Mouse (Mus musculus) C2C12 (cell line): ENCODE results near the gene Bid. TPM values are rescaled to one million over a fixed set of nuclear protein-coding genes. Genes with fewer than 3 reads are reported as not detected.

Source experiments
- H3K27me3 ChIP-seq: one replicate; pipeline ENCODE4 v1.6.1; 2011; ENCODE audit not compliant: control insufficient read depth, insufficient read depth, insufficient read length
- H3K36me3 ChIP-seq: one replicate; pipeline ENCODE4 v1.6.1; 2011; ENCODE audit not compliant: control insufficient read depth, insufficient read depth
- H3K4me3 ChIP-seq: one replicate; pipeline ENCODE4 v1.5.1; 2011; ENCODE audit warnings: mild to moderate bottlenecking, control low read depth; ENCODE audit not compliant: poor library complexity, insufficient read depth, severe bottlenecking
- H3K79me2 ChIP-seq: one replicate; pipeline ENCODE4 v1.6.1; 2011; ENCODE audit not compliant: control insufficient read depth, insufficient read depth
- H3K79me3 ChIP-seq: one replicate; pipeline ENCODE4 v1.6.1; 2011; ENCODE audit warnings: low read depth, control low read depth
- H3ac ChIP-seq: one replicate; pipeline ENCODE3; 2011; ENCODE audit warnings: low read depth; ENCODE audit not compliant: control insufficient read depth, insufficient read length
- CEBPB ChIP-seq: IDR thresholded peaks from one replicate; pipeline ENCODE4 v1.6.1; 2011; ENCODE audit warnings: low read depth, mild to moderate bottlenecking, control low read depth, moderate library complexity
- CTCF ChIP-seq: IDR thresholded peaks from one replicate; pipeline ENCODE4 v1.5.1; 2011; ENCODE audit not compliant: control insufficient read depth, insufficient read depth, insufficient read length
- FOSL1 ChIP-seq: IDR thresholded peaks from one replicate; pipeline ENCODE4 v1.8.0; 2011; ENCODE audit warnings: mild to moderate bottlenecking, low read length; ENCODE audit not compliant: poor library complexity, insufficient read depth, severe bottlenecking
- MAX ChIP-seq: IDR thresholded peaks from one replicate; pipeline ENCODE4 v1.6.1; 2011; ENCODE audit warnings: mild to moderate bottlenecking, control low read depth
- MYOD1 ChIP-seq: IDR thresholded peaks from one replicate; pipeline ENCODE4 v1.6.1; 2011; ENCODE audit warnings: low read depth; ENCODE audit not compliant: control insufficient read depth, insufficient read length
- MYOG ChIP-seq: IDR thresholded peaks from one replicate; pipeline ENCODE4 v1.6.1; 2011; ENCODE audit not compliant: control insufficient read depth, insufficient read length; ENCODE audit errors: extremely low read depth
- USF1 ChIP-seq: IDR thresholded peaks from one replicate; pipeline ENCODE4 v1.6.1; 2011; ENCODE audit warnings: low read depth, mild to moderate bottlenecking, control low read depth, moderate library complexity
- long read RNA-seq, 2 experiments: library from polyadenylated mRNA; unstranded; transcript quantifications; one replicate each; pipeline ENCODE4 v2.0.0; 2019 to 2020
- polyA plus RNA-seq: library from polyadenylated mRNA; unstranded; fragments of >200 nt; fragmentation: generic; extraction: Trizol; gene quantifications from one replicate; pipeline ENCODE4 v1.2.1, GENCODE M21; 2012; ENCODE audit warnings: missing spikeins

The Bid gene
- polyA plus RNA-seq = 48.1 TPM
- long read RNA-seq, experiment 1, transcript Bid-201 (6 exons, 2,189 nt) = major isoform, 98 of 127 reads
- long read RNA-seq, experiment 1, partial matches to known transcripts = 12 of 127 reads
- long read RNA-seq, experiment 1, other reads (novel, unspliced or antisense) = 17 of 127 reads
- long read RNA-seq, experiment 2, transcript Bid-201 (6 exons, 2,189 nt) = major isoform, 538 of 710 reads
- long read RNA-seq, experiment 2, partial matches to known transcripts = 22 of 710 reads
- long read RNA-seq, experiment 2, other reads (novel, unspliced or antisense) = 150 of 710 reads

- peak within 1 kb of the TSS; percentile 82 for H3K4me3 ChIP-seq
- peaks cover 52% of the 10 kb centered on the region for H3K79me2 ChIP-seq
- H3K27me3 ChIP-seq = no peaks in the 10 kb centered on the region
- H3K36me3 ChIP-seq = peaks cover 23% of the 10 kb centered on the region
- TF ChIP-seq CTCF (no peak), MAX (peak; percentile 37), MYOG (no peak)
- peak within 1 kb of the TSS; percentile 83 for H3ac ChIP-seq
- peaks cover 45% of the 10 kb centered on the region for H3K79me3 ChIP-seq
Measured at GRCm38 (mm10) chr6:120916074-120916971, at the start of gene Bid. TSS of gene Bid (minus strand) at chr6:120916853.

- Histone ChIP-seq H3K27me3 (no peaks in the 10 kb centered on the region), H3K4me3 (no peak overlapping the region), H3K36me3 (no peaks in the 10 kb centered on the region), H3K79me2 (no peaks in the 10 kb centered on the region), H3ac (no peak overlapping the region), H3K79me3 (no peaks in the 10 kb centered on the region)
- TF ChIP-seq MYOD1 (no peak), CTCF (no peak), MAX (no peak), CEBPB (no peak), FOSL1 (no peak), USF1 (no peak)
Measured at GRCm38 (mm10) chr6:120965814-120966213, 49.2 kb upstream of the Bid start.

- Histone ChIP-seq H3K4me3 (no peak overlapping the region), H3K27me3 (no peaks in the 10 kb centered on the region), H3K79me3 (no peaks in the 10 kb centered on the region), H3K79me2 (no peaks in the 10 kb centered on the region), H3ac (no peak overlapping the region), H3K36me3 (no peaks in the 10 kb centered on the region)
- no peak for TF ChIP-seq MYOD1
- TF ChIP-seq CTCF = no peak
- no peak for TF ChIP-seq CEBPB
- no peak for TF ChIP-seq USF1
- TF ChIP-seq FOSL1 = no peak
- no peak for TF ChIP-seq MYOG
- no peak for TF ChIP-seq MAX
Measured at GRCm38 (mm10) chr6:120964179-120964578, 47.5 kb upstream of the Bid start.

GRCm38 (mm10) chr6:120960338-120961030 is 43.8 kb upstream of the Bid start:
- H3K79me2 ChIP-seq = no peaks in the 10 kb centered on the region
- TF ChIP-seq FOSL1 = no peak
- no peak for TF ChIP-seq CTCF
- no peak for TF ChIP-seq MYOD1
- TF ChIP-seq CEBPB = no peak
- TF ChIP-seq MYOG = no peak
- TF ChIP-seq USF1 = no peak
- no peak for TF ChIP-seq MAX
- no peak overlapping the region for H3ac ChIP-seq
- H3K27me3 ChIP-seq = no peaks in the 10 kb centered on the region
- H3K79me3 ChIP-seq = no peaks in the 10 kb centered on the region
- H3K36me3 ChIP-seq = peaks cover 5% of the 10 kb centered on the region
- no peak overlapping the region for H3K4me3 ChIP-seq

GRCm38 (mm10) chr6:120957331-120957730 is 40.7 kb upstream of the Bid start:
- no peak overlapping the region for H3ac ChIP-seq
- peaks cover 5% of the 10 kb centered on the region for H3K36me3 ChIP-seq
- H3K4me3 ChIP-seq = no peak overlapping the region
- TF ChIP-seq USF1 (no peak), MYOG (no peak), MYOD1 (peak; percentile 3), MAX (no peak), CEBPB (no peak), CTCF (no peak), FOSL1 (no peak)
- H3K79me3 ChIP-seq = no peaks in the 10 kb centered on the region
- H3K79me2 ChIP-seq = no peaks in the 10 kb centered on the region
- H3K27me3 ChIP-seq = no peaks in the 10 kb centered on the region
